Mouse (Mus musculus): ENCODE measurements around the gene H2-Aa.

DNA sequence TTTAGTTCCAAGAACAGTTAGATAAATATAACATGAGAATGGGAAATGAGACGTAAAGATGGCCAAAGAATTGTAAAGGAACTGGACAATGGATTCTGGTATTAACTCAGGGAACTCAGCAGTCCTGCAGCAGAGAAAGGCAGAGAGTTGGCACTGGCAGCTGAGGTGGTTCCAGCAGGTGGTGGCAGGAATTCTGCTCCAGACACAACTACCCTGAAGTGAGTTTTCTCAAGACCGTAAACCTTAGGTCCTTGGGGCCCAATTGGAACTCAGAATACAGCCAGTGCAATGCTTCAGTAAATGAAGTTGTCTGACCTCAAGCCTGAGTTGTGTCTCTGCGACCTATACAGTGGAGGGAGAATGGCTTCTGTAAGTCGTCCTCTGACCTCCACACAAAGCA, 6.6 kb upstream of the H2-Aa start:
- TF ChIP-seq CTCF (IDR thresholded peaks at IDR 0.05; ENCODE audit: low read depth): no peak
- no peak for TF ChIP-seq EP300 (IDR thresholded peaks at IDR 0.05; ENCODE audit: low read depth)

Measured in heart, postnatal 0 days (tissue).